Mouse (Mus musculus) embryo, embryonic 10 days (tissue): Measurements from ENCODE around the gene Spred1.

Experiments
- DNase-seq: peaks from one replicate; pipeline ENCODE4 v3.0.0-alpha.2; 2015; ENCODE audit warnings: low spot score

Spred1 gene

GRCm38 (mm10) chr2:117176937-117177336 is 55.8 kb downstream of the Spred1 start:
- DNase-seq = no peak

GRCm38 (mm10) chr2:117180250-117180885 is 59.2 kb downstream of the Spred1 start:
- peak; percentile 87 for DNase-seq

GRCm38 (mm10) chr2:117185587-117185986 is 64.4 kb downstream of the Spred1 start:
- no peak for DNase-seq

GRCm38 (mm10) chr2:117190915-117191314 is 69.7 kb downstream of the Spred1 start:
- DNase-seq = no peak

- no peak for DNase-seq
Measured at GRCm38 (mm10) chr2:117194309-117194708, 73.1 kb downstream of the Spred1 start.

- DNase-seq = no peak
Measured at GRCm38 (mm10) chr2:117195151-117195550, 74.0 kb downstream of the Spred1 start.

- no peak for DNase-seq
Measured at GRCm38 (mm10) chr2:117195578-117195977, 74.4 kb downstream of the Spred1 start.

GRCm38 (mm10) chr2:117200869-117201338 is 79.7 kb downstream of the Spred1 start:
- DNase-seq = no peak

- DNase-seq = no peak
Measured at GRCm38 (mm10) chr2:117203350-117203749, 82.2 kb downstream of the Spred1 start.

- DNase-seq = no peak
Measured at GRCm38 (mm10) chr2:117204534-117204933, 83.4 kb downstream of the Spred1 start.

- no peak for DNase-seq
Measured at GRCm38 (mm10) chr2:117205066-117205465, 83.9 kb downstream of the Spred1 start.

- DNase-seq = peak; percentile 89
Measured at GRCm38 (mm10) chr2:117210416-117211085, 89.4 kb downstream of the Spred1 start.

- no peak for DNase-seq
Measured at GRCm38 (mm10) chr2:117216152-117216551, 95.0 kb downstream of the Spred1 start.

- DNase-seq = no peak
Measured at GRCm38 (mm10) chr2:117217695-117218216, 96.6 kb downstream of the Spred1 start.

GRCm38 (mm10) chr2:117219536-117219935 is 98.4 kb downstream of the Spred1 start:
- no peak for DNase-seq

GRCm38 (mm10) chr2:117222651-117223050 is 101.5 kb downstream of the Spred1 start:
- DNase-seq = no peak

GRCm38 (mm10) chr2:117228601-117229125 is 107.5 kb downstream of the Spred1 start:
- no peak for DNase-seq

- DNase-seq = no peak
Measured at GRCm38 (mm10) chr2:117230261-117230660, 109.1 kb downstream of the Spred1 start.

- peak; percentile 88 for DNase-seq
Measured at GRCm38 (mm10) chr2:117231257-117231656, 110.1 kb downstream of the Spred1 start.
